Mouse (Mus musculus) midbrain, postnatal 0 days (tissue): ENCODE data around the gene BC049715. TPM values are rescaled to one million over a fixed set of nuclear protein-coding genes. Genes with fewer than 3 reads are reported as not detected.

Experiments used
- ATAC-seq: fragments of 200-750 bp; cut with Nextera tagmentation; 2 replicates; pipeline ENCODE4 v1.8.0; 2017; ENCODE audit warnings: moderate number of reproducible peaks, mild to moderate bottlenecking, moderate TSS enrichment, moderate library complexity; ENCODE audit not compliant: low FRiP score
- DNase-seq: peaks from one replicate; pipeline ENCODE4 v3.0.0-alpha.2; 2015; ENCODE audit warnings: low spot score
- H3K27ac ChIP-seq: fragments of 300-500 bp; sonication (generic); 2 replicates; pipeline ENCODE4 v1.5.1; 2014; ENCODE audit warnings: low read depth, mild to moderate bottlenecking, low read length, mixed read lengths
- H3K27me3 ChIP-seq: fragments of 300-500 bp; sonication (generic); 2 replicates; pipeline ENCODE4 v1.6.1; 2014; ENCODE audit warnings: low read length, control low read depth, mixed read lengths; ENCODE audit not compliant: insufficient read depth
- H3K36me3 ChIP-seq: fragments of 300-500 bp; sonication (generic); 2 replicates; pipeline ENCODE4 v1.6.1; 2014; ENCODE audit warnings: low read length, control low read depth, mixed read lengths; ENCODE audit not compliant: insufficient read depth
- H3K4me1 ChIP-seq: fragments of 300-500 bp; sonication (generic); 2 replicates; pipeline ENCODE4 v1.6.1; 2014; ENCODE audit warnings: mild to moderate bottlenecking, control low read depth, antibody characterized with exemption, low read length, mixed read lengths; ENCODE audit not compliant: insufficient read depth
- H3K4me2 ChIP-seq: fragments of 300-500 bp; sonication (generic); 2 replicates; pipeline ENCODE4 v1.6.1; 2014; ENCODE audit warnings: low read depth, mild to moderate bottlenecking, low read length, mixed read lengths; ENCODE audit not compliant: poor library complexity, severe bottlenecking
- H3K4me3 ChIP-seq: fragments of 300-500 bp; sonication (generic); 2 replicates; pipeline ENCODE4 v1.5.1; 2014; ENCODE audit warnings: low read depth, mild to moderate bottlenecking, low read length, moderate library complexity
- H3K9ac ChIP-seq: fragments of 300-500 bp; sonication (generic); replicated peaks from 2 replicates; pipeline ENCODE4 v1.6.1; 2014; ENCODE audit warnings: mild to moderate bottlenecking, low read length, moderate library complexity, mixed read lengths; ENCODE audit not compliant: poor library complexity, severe bottlenecking
- H3K9me3 ChIP-seq: fragments of 300-500 bp; sonication (generic); 2 replicates; pipeline ENCODE4 v1.6.1; 2016; ENCODE audit warnings: low read length, control low read depth
- CTCF ChIP-seq: IDR thresholded peaks from 2 replicates; pipeline ENCODE4 v1.5.1; 2016; ENCODE audit warnings: antibody characterized with exemption, mild to moderate bottlenecking
- WGBS: fragments of 180-500 bp; shearing (Covaris S2); extraction: QIAGEN DNeasy Blood & Tissue Kit; methylation state at CpG from one replicate; pipeline ENCODE4 v1.1.7; 2014; 5-methylcytosine and 5-hydroxymethylcytosine counted together
- polyA plus RNA-seq: library from polyadenylated mRNA; unstranded; fragments of >200 nt; fragmentation: Nextera tagmentation; extraction: Ambion mirVana; gene quantifications from 2 replicates; pipeline ENCODE4 v1.2.1, GENCODE M21; 2015
- total RNA-seq: library from RNA; depleted of rRNA; stranded (reverse); fragments of >200 nt; gene quantifications from 2 replicates; pipeline ENCODE4 v1.2.3, GENCODE M21; 2014; rRNA removed

The BC049715 gene
- total RNA-seq (0.33 and 1.7 TPM in 2 replicates), polyA plus RNA-seq (2.0 and 2.3 TPM in 2 replicates)

DNA sequence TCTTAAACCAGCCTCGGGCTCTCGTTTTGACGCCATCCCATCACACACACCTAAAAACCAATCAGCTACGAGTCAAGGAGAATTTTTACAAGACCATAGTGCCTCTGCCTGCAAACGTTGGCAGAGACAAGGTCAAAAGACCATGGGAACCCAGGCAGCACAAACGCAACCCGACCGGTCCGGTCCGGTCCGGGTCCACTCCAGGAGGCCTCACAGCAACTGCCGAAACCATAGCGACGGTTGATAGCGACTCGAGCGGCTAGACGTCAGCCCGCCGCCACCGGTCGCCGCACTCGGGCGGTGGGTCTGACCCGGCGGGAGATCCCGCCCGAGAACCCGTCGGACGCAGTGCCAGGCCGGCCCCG lies at the start of gene BC049715:
TSS of gene BC049715 (plus strand) at position 111 of the 365 bp plus-strand sequence.
- Histone ChIP-seq H3K36me3 (peaks cover 17% of the 10 kb centered on the region), H3K9me3 (no peaks in the 10 kb centered on the region), H3K4me3 (peak within 1 kb of the TSS; percentile 100), H3K27ac (peak within 1 kb of the TSS; percentile 83), H3K4me2 (peak within 1 kb of the TSS; percentile 59), H3K9ac (peak within 1 kb of the TSS; percentile 98), H3K27me3 (peaks cover 6% of the 10 kb centered on the region; the same call in 1 of the 2 replicates), H3K4me1 (peaks cover 4% of the 10 kb centered on the region; the same call in 1 of the 2 replicates)
- TF ChIP-seq CTCF, result no peak
- no peak; the same call in 1 of the 2 replicates for ATAC-seq
- DNase-seq, result peak; percentile 32
- WGBS, result under 1% methylated on average over 34 of the region's 34 CpGs

DNA sequence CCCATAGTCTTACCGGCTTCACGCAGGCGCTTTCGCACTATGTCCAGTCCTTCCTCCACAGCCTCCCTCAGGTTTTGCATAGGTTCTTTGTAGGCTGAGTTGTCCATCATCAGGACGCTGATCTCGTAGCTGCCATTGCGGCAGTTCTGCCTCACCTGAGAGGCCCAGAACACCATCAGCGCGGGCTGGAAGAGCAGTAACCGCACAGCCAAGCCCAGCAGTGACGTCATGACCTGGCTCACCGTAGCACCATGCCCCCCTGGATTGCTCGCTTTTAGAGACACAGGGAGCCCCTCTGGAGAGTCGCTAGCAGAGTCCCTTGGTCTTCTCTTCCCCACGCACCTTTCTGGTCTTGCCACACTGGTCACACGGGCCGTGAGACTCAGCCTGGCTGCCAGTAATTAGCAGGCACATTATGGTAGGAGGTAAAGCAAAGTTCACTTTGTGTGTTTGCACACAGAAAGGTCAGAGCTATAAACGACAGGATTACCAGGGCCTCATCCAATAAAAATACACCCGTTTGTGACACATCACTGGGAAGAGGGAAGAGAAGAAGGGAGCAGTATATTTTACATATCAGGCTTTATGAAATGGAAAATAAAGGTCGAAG lies 45.9 kb upstream of the BC049715 start, which contains the start of gene Gucy2c:
TSS of gene Gucy2c (minus strand) at position 389 of the 610 bp plus-strand sequence.
- no peak for TF ChIP-seq CTCF
- H3K27ac ChIP-seq, result no peak within 1 kb of the TSS
- DNase-seq (no peak), ATAC-seq (no peak)
- H3K4me2 ChIP-seq, result no peak within 1 kb of the TSS
- H3K4me3 ChIP-seq, result no peak within 1 kb of the TSS
- WGBS, result 87% methylated on average over 20 of the region's 20 CpGs
- H3K36me3 ChIP-seq, result no peaks in the 10 kb centered on the region
- H3K9me3 ChIP-seq, result no peaks in the 10 kb centered on the region
- H3K4me1 ChIP-seq, result no peaks in the 10 kb centered on the region; the same call in 1 of the 2 replicates
- H3K27me3 ChIP-seq, result no peaks in the 10 kb centered on the region
- H3K9ac ChIP-seq, result no peak within 1 kb of the TSS

DNA sequence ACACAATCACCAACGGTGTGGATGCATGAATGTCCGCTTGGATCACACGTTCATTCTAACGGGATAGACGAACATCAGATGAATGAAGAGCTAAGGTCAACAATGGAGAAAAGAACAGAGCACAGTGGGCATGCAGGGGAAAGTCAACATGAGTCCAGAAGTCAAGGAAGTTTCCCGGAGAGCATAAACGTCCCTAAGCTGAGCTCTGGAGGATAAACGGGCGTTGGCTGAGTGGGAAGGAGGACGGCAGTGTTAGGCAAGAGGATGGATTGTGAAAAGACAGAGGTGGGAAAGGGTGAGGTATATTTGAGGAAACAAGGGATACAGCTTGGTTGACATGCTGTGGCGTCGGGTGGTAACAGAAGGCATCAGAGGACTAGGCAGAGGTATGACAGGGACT lies 45.3 kb upstream of the BC049715 start:
- 80% methylated on average over 12 of the region's 12 CpGs for WGBS
- ATAC-seq (no peak), DNase-seq (no peak)
- Histone ChIP-seq H3K4me2 (no peak overlapping the region), H3K27me3 (no peaks in the 10 kb centered on the region), H3K9ac (no peak overlapping the region), H3K36me3 (no peaks in the 10 kb centered on the region), H3K4me1 (no peaks in the 10 kb centered on the region; the same call in 1 of the 2 replicates), H3K9me3 (no peaks in the 10 kb centered on the region), H3K4me3 (no peak overlapping the region), H3K27ac (no peak overlapping the region)
- no peak for TF ChIP-seq CTCF

DNA sequence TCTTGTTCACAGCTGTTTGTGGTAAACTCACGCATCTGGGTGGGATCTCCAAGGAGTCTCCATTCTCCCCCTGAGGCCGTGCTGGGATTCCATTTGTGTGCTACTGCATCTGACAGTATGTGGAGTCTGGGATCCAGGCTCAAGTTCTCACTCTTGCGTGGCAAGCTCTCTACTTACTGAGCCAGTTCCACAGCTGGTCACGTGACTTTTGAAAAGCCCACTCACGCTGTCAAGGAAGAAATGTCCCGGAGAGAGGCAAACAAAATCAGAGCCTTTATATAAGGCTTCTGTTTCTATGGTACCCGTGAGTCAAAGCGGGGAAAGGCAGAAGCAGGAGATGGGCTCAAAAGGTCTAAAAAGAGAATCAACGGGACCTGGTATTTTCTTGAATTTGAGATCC lies 44.7 kb upstream of the BC049715 start:
- Histone ChIP-seq H3K27me3 (no peaks in the 10 kb centered on the region), H3K4me1 (no peaks in the 10 kb centered on the region; the same call in 1 of the 2 replicates), H3K4me2 (no peak overlapping the region), H3K27ac (no peak overlapping the region), H3K9ac (no peak overlapping the region), H3K9me3 (no peaks in the 10 kb centered on the region), H3K4me3 (no peak overlapping the region), H3K36me3 (no peaks in the 10 kb centered on the region)
- no peak for TF ChIP-seq CTCF
- ATAC-seq, result no peak
- 73% methylated on average over 9 of the region's 9 CpGs for WGBS
- DNase-seq, result no peak

DNA sequence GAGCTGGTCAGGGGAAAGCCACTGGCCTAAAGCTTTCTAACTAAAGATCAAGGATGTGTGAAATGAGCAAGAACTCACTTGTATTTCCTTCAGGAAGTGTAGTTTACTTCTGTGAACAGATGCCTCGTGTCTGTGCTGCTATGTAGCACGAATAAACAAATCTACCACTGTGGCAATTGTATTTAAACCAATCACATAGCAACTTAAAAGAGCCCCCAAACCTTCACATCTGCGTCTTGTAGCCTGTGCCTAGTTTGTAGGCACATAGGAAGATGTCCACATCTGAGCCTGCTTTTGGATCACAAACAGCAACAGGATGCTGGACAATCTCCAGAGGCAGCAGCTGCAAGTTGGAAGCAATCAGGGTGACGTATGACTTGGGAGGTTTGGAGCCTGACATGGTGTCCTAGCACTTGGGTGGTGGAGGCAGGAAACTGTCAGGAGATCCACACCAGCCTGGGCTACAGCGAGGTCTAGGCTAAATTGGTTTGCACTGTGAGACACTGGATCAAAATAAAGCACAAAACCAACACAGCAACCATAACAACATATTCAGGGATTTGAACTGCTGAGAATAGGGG lies 37.9 kb upstream of the BC049715 start:
- no peak overlapping the region for H3K9ac ChIP-seq
- WGBS, result 80% methylated on average over 5 of the region's 5 CpGs
- ATAC-seq, result no peak
- no peaks in the 10 kb centered on the region; the same call in 1 of the 2 replicates for H3K4me1 ChIP-seq
- no peaks in the 10 kb centered on the region for H3K9me3 ChIP-seq
- no peaks in the 10 kb centered on the region for H3K27me3 ChIP-seq
- no peak overlapping the region for H3K4me3 ChIP-seq
- H3K36me3 ChIP-seq, result no peaks in the 10 kb centered on the region
- no peak for DNase-seq
- H3K4me2 ChIP-seq, result no peak overlapping the region
- H3K27ac ChIP-seq, result no peak overlapping the region
- TF ChIP-seq CTCF, result no peak
